Mouse (Mus musculus): ENCODE results near the gene Olfr643. TPM values are rescaled to one million over a fixed set of nuclear protein-coding genes. Genes with fewer than 3 reads are reported as not detected.

Gene Olfr643
- not detected for total RNA-seq (2021)

GRCm38 (mm10) chr7:104137305-104137704 lies at the start of gene Olfr643:
Olfr643 (minus strand) TSS chr7:104137405.
- intact Hi-C loops (cut with DNase I): no loop called here
- DNase-seq: no peak

GRCm38 (mm10) chr7:104183292-104183691 lies 46.1 kb upstream of the Olfr643 start, which contains the start of gene Olfr648:
Olfr648 (minus strand) TSS chr7:104183392.
- no peak for DNase-seq
- intact Hi-C loops (cut with DNase I): no loop called here

- intact Hi-C loops (cut with DNase I): no loop called here
- no peak for DNase-seq
Observed at GRCm38 (mm10) chr7:104179074-104179473, 41.9 kb upstream of the Olfr643 start.

GRCm38 (mm10) chr7:104178422-104179054 lies 41.3 kb upstream of the Olfr643 start:
- intact Hi-C loops (cut with DNase I): no loop called here
- no peak for DNase-seq

GRCm38 (mm10) chr7:104175085-104175484 lies 37.9 kb upstream of the Olfr643 start:
- intact Hi-C loops (cut with DNase I): no loop called here
- DNase-seq: no peak

- no peak for DNase-seq
- intact Hi-C loops (cut with DNase I): no loop called here
Observed at GRCm38 (mm10) chr7:104169634-104170204, 32.5 kb upstream of the Olfr643 start.

GRCm38 (mm10) chr7:104167105-104167504 lies 29.9 kb upstream of the Olfr643 start:
- no peak for DNase-seq
- intact Hi-C loops (cut with DNase I): no loop called here

- DNase-seq: no peak
- intact Hi-C loops (cut with DNase I): no loop called here
Observed at GRCm38 (mm10) chr7:104150456-104150855, 13.3 kb upstream of the Olfr643 start, which contains the start of gene Ubqlnl. Ubqlnl (minus strand) TSS chr7:104150556.

- intact Hi-C loops (cut with DNase I): no loop called here
- no peak for DNase-seq
Observed at GRCm38 (mm10) chr7:104143179-104143578, 6.0 kb upstream of the Olfr643 start, which contains the start of gene Ubqln3. Ubqln3 (minus strand) TSS chr7:104143279.

GRCm38 (mm10) chr7:104129726-104130125 lies 7.5 kb downstream of the Olfr643 start, which contains the start of gene Ubqln5:
Ubqln5 (minus strand) TSS chr7:104129826.
- intact Hi-C loops (cut with DNase I): no loop called here
- no peak for DNase-seq

- intact Hi-C loops (cut with DNase I): no loop called here
- no peak for DNase-seq
Observed at GRCm38 (mm10) chr7:104104757-104104972, 32.5 kb downstream of the Olfr643 start, which contains the start of gene Olfr646. Olfr646 (plus strand) TSS chr7:104104873.

- DNase-seq: no peak
Observed at GRCm38 (mm10) chr7:104103913-104104756, 33.1 kb downstream of the Olfr643 start.

GRCm38 (mm10) chr7:104085365-104085764 lies 51.8 kb downstream of the Olfr643 start, which contains the start of gene Olfr645:
Olfr645 (minus strand) TSS chr7:104085465.
- intact Hi-C loops (cut with DNase I): no loop called here
- no peak for DNase-seq

More at GRCm38 (mm10) chr7:104103913-104104756, 33.1 kb downstream of the Olfr643 start:
- intact Hi-C loops (cut with DNase I): no loop called here

- DNase-seq: no peak
- intact Hi-C loops (cut with DNase I): no loop called here
Observed at GRCm38 (mm10) chr7:104071769-104072168, 65.4 kb downstream of the Olfr643 start, which contains the start of gene Olfr644. Olfr644 (minus strand) TSS chr7:104071869.

GRCm38 (mm10) chr7:104061345-104061744 lies 75.9 kb downstream of the Olfr643 start, which contains the start of gene 4930516K23Rik:
4930516K23Rik (minus strand) TSS chr7:104061445.
- no peak for DNase-seq
- intact Hi-C loops (cut with DNase I): no loop called here

GRCm38 (mm10) chr7:104059215-104059614 lies 78.0 kb downstream of the Olfr643 start:
- DNase-seq: no peak
- intact Hi-C loops (cut with DNase I): no loop called here

- intact Hi-C loops (cut with DNase I): no loop called here
- DNase-seq: no peak
Observed at GRCm38 (mm10) chr7:104052566-104052965, 84.6 kb downstream of the Olfr643 start, which contains the start of gene Olfr642. Olfr642 (minus strand) TSS chr7:104052666.

- no peak for DNase-seq
- intact Hi-C loops (cut with DNase I): no loop called here
Observed at GRCm38 (mm10) chr7:104050745-104051144, 86.5 kb downstream of the Olfr643 start.

GRCm38 (mm10) chr7:104035145-104035544 lies 102.1 kb downstream of the Olfr643 start, which contains the start of gene Olfr641:
Olfr641 (plus strand) TSS chr7:104035445.
- intact Hi-C loops (cut with DNase I): no loop called here
- no peak for DNase-seq

- intact Hi-C loops (cut with DNase I): no loop called here
- no peak for DNase-seq
Observed at GRCm38 (mm10) chr7:104026978-104027377, 110.2 kb downstream of the Olfr643 start.

GRCm38 (mm10) chr7:104025473-104025872 lies 111.7 kb downstream of the Olfr643 start, which contains the start of gene Olfr640:
Olfr640 (minus strand) TSS chr7:104025573.
- DNase-seq: no peak
- intact Hi-C loops (cut with DNase I): no loop called here
